Mouse (Mus musculus) spleen, embryonic (tissue): ENCODE data around the gene Col9a2.

ENCODE experiments used
- CTCF ChIA-PET: fragments of 350-600 bp; sonication (Branson Sonifier 250); formaldehyde crosslinking; loops from one replicate; lab custom pipeline; 2022; lab: Charles Lee

The Col9a2 gene

DNA sequence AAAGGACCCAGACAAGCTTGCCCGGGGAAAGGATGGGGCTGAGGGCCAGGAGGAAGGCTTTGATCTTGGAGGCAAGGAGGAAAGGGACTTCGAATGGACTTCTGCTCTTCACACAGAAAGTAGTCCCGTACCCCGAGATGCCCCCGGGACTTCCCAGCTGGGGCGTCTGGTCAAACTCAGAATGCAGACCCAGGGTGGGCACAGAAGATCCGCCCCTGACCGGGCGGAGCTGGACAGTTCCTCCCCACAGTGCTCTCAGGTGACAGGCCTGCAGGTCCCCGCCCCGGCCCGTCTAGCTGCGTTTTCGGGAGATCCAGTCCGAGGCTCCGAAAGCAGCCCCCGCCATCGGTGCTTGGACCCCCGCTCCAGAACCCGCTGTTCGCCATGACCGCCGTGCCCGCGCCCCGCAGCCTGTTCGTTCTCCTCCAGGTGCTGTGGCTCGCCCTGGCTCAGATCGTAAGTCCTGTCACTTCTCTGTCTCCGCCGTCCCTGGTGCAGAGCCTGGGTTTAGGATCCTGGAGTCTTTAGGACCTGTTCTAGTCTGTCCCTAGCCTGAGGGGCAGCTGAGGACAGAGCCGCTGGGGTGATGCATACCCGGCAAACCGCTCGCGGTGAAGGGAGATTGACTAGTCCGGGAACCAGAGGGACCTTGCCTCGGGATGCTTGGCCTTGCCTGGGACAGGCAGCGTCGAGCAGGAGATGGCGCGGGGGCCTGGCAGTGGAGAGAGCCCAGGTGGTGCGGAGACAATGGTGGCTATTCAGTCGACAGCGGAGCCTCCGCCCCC lies at the start of gene Col9a2:
TSS of gene Col9a2 (plus strand) at position 55 of the 785 bp plus-strand sequence.
- CTCF ChIA-PET = interaction anchor here (0.9 to 1.3 kb wide), 2 partner anchors 52 to 61 kb away, joined by 3 to 6 read pairs; no protein-coding TSS in a partner anchor

- CTCF ChIA-PET = interaction anchor here (1.2 kb wide), 1 partner anchor 28 kb away, joined by 3 read pairs; no protein-coding TSS in a partner anchor
Measured at GRCm38 (mm10) chr4:120992284-120992683, 46.9 kb upstream of the Col9a2 start.

DNA sequence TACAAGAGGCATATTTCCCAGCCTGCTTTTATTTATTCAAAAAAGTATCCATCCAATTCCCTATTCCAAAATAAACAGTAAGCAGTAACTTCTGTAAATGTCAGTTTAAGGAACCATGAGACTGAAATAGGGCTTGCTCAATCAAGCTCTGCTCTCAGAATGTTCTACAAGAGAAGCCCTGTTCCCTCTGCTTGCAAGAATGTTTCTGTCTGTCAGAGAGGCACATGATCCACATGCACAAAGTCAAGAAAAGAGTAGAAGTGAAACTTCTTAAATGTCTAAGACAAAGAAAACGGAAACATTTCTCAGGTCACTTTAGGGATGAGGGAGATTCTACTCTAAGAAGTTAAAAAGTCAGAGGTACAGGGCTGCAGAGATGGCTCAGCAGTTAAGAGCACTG lies 46.2 kb upstream of the Col9a2 start:
- CTCF ChIA-PET = interaction anchor here (0.6 to 1.2 kb wide), 2 partner anchors 15 to 27 kb away, joined by 3 read pairs; no protein-coding TSS in a partner anchor

GRCm38 (mm10) chr4:120995911-120996310 lies 43.3 kb upstream of the Col9a2 start:
- CTCF ChIA-PET = interaction anchor here (0.7 kb wide), 1 partner anchor 9 kb away, joined by 3 read pairs; no protein-coding TSS in a partner anchor

- CTCF ChIA-PET = interaction anchor here (0.7 to 1.3 kb wide), 2 partner anchors 14 to 143 kb away, joined by 3 read pairs; no protein-coding TSS in a partner anchor
Measured at GRCm38 (mm10) chr4:121001042-121001441, 38.1 kb upstream of the Col9a2 start.

DNA sequence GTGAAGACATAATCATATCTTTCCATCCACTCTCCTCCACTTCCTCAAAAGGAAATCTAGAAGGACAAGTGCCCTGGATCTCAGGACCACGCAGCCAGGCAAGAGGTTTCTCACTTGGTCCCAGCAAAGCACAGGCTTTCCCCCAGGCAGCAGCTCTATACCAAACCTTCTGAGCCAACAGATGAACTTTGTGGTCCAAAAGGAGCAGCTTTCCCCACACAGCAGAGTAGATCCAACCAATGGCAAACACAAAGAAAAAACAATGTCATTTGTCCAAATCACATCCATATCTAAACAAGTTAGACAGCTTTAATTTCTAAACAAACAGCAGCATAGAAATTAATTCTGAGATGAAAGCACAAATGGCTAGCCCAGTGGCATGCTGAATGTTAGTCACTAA lies 37.5 kb upstream of the Col9a2 start:
- CTCF ChIA-PET = interaction anchor here (1.0 to 1.3 kb wide), 2 partner anchors 9 to 14 kb away, joined by 3 read pairs; no protein-coding TSS in a partner anchor

DNA sequence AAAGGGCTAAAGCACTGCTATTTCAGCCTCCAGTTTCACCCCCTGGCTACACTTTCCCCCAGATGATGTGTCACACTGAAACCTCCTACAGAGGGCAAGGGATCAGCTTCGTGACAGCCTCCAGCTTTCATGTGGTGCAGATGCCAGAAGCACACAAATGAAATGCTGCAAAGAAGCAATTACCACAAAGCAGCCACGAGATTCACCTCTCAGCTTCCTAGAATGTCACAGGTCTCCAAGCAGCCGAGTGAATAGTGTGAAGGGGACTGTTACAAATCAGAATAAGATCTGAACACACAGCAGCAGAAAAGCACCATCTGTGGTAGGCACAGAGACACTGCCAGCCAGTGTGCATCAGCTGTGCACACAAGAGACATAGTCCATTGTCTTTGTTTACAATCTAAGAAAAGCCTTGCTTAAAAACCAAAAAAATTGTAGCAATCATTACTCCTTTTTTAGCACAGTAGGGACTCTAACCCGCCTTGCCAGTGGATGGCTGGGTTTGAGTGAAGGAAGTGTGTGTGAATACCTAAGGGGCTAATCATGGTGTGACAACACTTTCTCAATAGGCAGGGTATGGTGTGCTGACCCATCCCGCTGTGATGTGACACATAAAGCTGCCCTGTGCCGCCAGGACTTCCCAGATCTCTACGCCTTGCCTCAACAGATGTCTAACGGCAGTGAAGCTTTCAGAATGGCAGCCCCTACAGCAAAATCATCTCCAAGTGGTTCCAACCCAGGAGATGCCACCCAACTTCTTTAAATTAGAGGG lies 36.6 kb upstream of the Col9a2 start:
- CTCF ChIA-PET = interaction anchor here (0.5 to 1.5 kb wide), 4 partner anchors 8 to 22 kb away, joined by 3 to 11 read pairs (median 5); partner anchors contain the start of gene Smap2

GRCm38 (mm10) chr4:121003611-121004091 lies 35.5 kb upstream of the Col9a2 start:
- CTCF ChIA-PET = interaction anchor here (1.5 kb wide), 1 partner anchor 13 kb away, joined by 5 read pairs; the partner anchor contains the start of gene Smap2

GRCm38 (mm10) chr4:121004679-121005078 lies 34.5 kb upstream of the Col9a2 start:
- CTCF ChIA-PET = interaction anchor here (0.5 kb wide), 1 partner anchor 9 kb away, joined by 3 read pairs; no protein-coding TSS in a partner anchor

GRCm38 (mm10) chr4:121007006-121007405 lies 32.2 kb upstream of the Col9a2 start:
- CTCF ChIA-PET = interaction anchor here (0.7 to 2.1 kb wide), 2 partner anchors 9 to 185 kb away, joined by 3 to 6 read pairs; no protein-coding TSS in a partner anchor

DNA sequence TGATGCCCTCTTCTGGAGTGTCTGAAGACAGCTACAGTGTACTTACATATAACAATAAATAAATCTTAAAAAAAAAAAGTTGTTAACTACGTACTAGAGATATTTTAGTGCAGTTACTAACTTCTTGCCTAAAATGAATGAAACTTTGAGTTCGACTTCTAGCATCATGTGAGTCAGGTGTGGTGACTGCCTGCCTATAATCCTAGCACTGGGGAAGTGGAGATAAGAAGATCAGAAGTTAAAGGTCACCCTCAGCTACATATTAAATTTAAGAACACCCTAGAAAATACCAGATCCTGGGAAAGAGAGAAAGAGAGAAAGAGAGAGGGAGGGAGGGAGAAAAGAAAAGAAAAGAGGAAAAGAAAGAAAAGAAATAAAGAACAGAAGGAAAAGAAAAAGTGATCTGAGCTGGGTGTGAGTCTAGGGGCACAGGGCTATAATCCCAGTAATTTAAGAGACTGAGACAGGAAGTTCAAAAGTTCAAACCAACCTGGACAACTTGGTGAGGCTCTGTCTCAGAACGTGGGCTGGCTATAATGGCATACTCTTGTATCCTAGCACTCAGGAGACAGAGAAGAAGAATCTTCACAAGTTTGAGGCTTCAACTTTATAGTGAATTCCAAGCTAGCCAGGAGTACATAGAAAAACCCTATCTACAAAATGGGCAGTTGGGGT lies 31.0 kb upstream of the Col9a2 start:
- CTCF ChIA-PET = interaction anchor here (0.7 to 1.1 kb wide), 2 partner anchors 9 to 15 kb away, joined by 3 to 14 read pairs; no protein-coding TSS in a partner anchor

DNA sequence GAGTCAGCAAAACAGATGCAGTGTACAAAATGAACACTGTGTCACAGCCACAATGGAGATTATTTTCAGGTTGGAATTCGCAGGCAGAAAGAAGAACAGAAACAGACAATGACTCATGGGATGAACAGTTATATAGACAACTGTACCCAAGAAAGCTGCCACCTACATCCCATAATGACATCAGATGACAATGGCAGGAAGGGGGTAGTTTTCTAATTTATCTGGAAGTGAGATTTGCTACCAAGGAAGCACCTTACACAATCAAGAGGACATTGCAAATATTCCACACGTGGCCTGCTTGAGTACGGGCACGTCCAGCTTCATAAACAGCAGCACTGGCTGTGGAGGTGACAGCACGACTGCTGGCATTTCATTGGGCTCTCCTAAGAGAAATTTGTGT lies 30.0 kb upstream of the Col9a2 start:
- CTCF ChIA-PET = interaction anchor here (1.1 kb wide), 1 partner anchor 10 kb away, joined by 14 read pairs; no protein-coding TSS in a partner anchor

- CTCF ChIA-PET = interaction anchor here (0.6 kb wide), 1 partner anchor 9 kb away, joined by 3 read pairs; no protein-coding TSS in a partner anchor
Measured at GRCm38 (mm10) chr4:121010770-121011549, 28.2 kb upstream of the Col9a2 start.

DNA sequence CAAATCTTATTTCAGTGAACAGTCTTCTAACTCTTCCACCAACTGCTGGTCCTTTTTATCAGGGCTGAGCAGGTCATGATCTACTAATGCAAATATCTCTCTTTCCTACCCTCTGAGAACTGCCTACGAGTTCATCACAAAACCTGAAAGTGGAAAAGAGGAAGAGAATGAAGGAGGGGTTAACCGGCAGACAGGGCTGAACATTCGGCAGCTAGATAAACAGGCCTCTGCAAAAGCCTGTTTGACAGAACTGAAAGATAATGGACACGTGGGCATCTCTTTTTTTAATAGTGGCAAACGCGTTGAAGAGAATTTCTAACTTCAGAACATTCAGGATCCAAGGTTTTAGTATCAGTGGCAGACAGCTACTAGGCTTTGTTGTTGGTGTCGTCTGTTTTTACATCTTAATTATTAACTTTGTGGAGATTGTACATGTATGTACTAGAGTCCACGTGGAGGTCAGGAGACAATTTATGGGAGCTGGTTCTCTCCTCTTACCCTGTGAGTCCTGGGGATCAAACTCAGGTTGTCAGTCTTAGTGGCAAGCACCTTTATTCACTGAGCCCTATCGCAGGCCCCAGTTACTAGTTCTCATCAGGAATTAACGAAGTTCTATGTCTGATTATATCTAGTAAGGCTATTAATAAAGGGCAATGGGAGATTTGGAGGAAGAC lies 24.5 kb upstream of the Col9a2 start:
- CTCF ChIA-PET = interaction anchor here (1.8 kb wide), 1 partner anchor 8 kb away, joined by 6 read pairs; no protein-coding TSS in a partner anchor

- CTCF ChIA-PET = interaction anchor here (1.8 to 2.3 kb wide), 2 partner anchors 9 to 12 kb away, joined by 5 to 6 read pairs; no protein-coding TSS in a partner anchor
Measured at GRCm38 (mm10) chr4:121015268-121015659, 23.9 kb upstream of the Col9a2 start.

GRCm38 (mm10) chr4:121016021-121016898 lies 22.9 kb upstream of the Col9a2 start:
- CTCF ChIA-PET = interaction anchor here (0.6 to 2.3 kb wide), 11 partner anchors 9 to 1030 kb away, joined by 3 to 8 read pairs (median 4); no protein-coding TSS in a partner anchor

DNA sequence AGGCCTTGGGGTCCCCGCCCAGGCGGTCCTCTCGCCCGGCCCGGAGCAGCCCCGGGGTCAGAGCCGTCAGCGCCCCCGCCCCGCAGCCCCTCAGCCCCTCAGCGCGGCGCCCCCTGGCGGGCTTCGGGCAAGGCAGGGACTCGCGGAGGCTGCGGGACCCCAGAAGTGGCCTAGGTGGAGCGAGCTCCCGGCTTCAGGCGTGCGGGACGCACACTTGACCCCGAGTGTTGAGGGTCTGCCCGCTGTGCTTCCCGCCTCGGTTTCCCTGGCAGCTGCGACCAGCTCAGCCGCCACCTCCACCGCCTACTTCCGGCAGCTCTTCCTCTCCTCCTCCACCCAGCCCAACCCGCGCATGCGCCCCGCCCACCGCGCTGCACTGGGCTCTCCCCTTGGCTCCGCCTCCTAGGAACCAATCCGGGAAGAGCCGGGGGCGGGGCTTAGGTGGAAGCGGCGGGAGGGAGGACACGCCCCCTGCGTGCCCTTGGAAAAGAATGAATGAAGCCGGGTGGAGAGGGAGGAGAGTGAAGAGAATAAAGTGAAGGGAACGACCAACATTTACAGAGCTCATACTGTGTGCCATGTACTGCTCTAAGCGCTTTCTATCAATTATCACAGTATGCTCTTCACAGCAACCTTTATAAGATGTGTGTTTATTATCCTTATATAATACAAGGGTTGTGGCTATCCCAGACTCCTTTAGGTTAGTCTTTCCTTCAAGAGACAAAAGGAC lies 22.1 kb upstream of the Col9a2 start, which contains the start of gene Smap2:
TSS of gene Smap2 (minus strand) at position 320 of the 730 bp plus-strand sequence.
- CTCF ChIA-PET = interaction anchor here (0.6 to 2.3 kb wide), 7 partner anchors 10 to 1030 kb away, joined by 3 to 8 read pairs (median 4); no protein-coding TSS in a partner anchor
